ENCODE assay signal across 21 mouse cellular contexts in the genomic region with DNA sequence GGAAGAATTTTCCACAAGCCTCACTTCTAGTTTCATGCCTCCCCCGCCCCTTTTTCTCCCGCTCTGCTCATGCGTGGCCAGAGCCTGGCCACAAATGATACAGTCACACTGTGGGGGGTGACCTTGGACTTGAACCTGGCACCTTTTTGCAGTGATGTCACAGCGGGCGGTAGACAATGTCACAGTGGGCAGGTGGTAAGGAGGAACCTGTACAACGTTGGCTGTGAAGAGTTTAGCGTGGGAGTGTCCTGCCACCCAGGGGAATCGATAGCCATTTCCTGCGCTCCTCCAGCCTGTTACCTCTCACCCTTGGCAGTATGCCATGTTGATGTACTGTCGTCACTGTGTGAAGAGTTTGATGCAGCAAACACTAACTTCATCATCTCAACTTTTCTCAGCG.
DNase-seq lines count a peak whose midpoint lies in the region; ATAC-seq and TF ChIP-seq lines count a peak whose summit lies in the region.
"Had no signal": no experiment of that assay in that cellular context is flagged by ENCODE, and none has a peak within 500 bp of the region (broad histone marks: within the 10 kb centered on the region; RNA-seq: fewer than 3 reads in every experiment).

No protein-coding gene starts in this region.

- ATAC-seq in kidney, embryonic 14.5 days (ENCODE audit: low FRiP score, low TSS enrichment), result no peak; the same call in 1 of the 2 replicates
- peak; percentile 83 for ATAC-seq in liver, postnatal 0 days
- no peak for ATAC-seq in liver, embryonic 12.5 days
- ATAC-seq: forebrain, embryonic 16.5 days; intestine, postnatal 0 days had no signal

- TF ChIP-seq CTCF in kidney, adult 2 months (conservative IDR thresholded peaks at IDR 0.05; ENCODE audit: insufficient read depth, insufficient read length, low read depth, low read length), result no peak; the same call in 1 of the 2 replicates
- peak; percentile 23 for TF ChIP-seq CTCF in liver, postnatal 0 days (IDR thresholded peaks at IDR 0.05; ENCODE audit: low read depth)
- TF ChIP-seq CTCF in CH12.LX (conservative IDR thresholded peaks at IDR 0.05 in 1 of 2, IDR thresholded peaks at IDR 0.05 in 1 of 2; ENCODE audit: low read depth in 2 of 2, low read length in 2 of 2), result no peak
- TF ChIP-seq CTCF in layer of hippocampus, adult 2 months (conservative IDR thresholded peaks at IDR 0.05), result no peak

- dilution Hi-C loops in CH12.LX (cut with MboI; ENCODE audit: extremely low pct_ligation_motif_present, extremely low pct_unique_long_range_greater_than_20kb, low sequenced_read_pairs), result no loop called here

- TF ChIP-seq EP300 in liver, postnatal 0 days (IDR thresholded peaks at IDR 0.05; ENCODE audit: low read depth), result no peak
- TF ChIP-seq EP300 in CH12.LX (IDR thresholded peaks at IDR 0.05; ENCODE audit: low read length), result no peak

- 43% methylated on average over 11 of the region's 11 CpGs for WGBS in kidney, adult 2 months
- 53% methylated on average over 11 of the region's 11 CpGs for WGBS in kidney, embryonic 14.5 days
- WGBS in liver, postnatal 0 days (ENCODE audit: insufficient replicate concordance), result 78% methylated on average over 11 of the region's 11 CpGs
- WGBS in liver, embryonic 12.5 days (ENCODE audit: insufficient replicate concordance), result 70% methylated on average over 11 of the region's 11 CpGs

- H3K27ac ChIP-seq in kidney, adult 2 months (ENCODE audit: insufficient read depth, low read depth, low read length), result no peak overlapping the region
- no peak overlapping the region for H3K27ac ChIP-seq in kidney, embryonic 14.5 days (ENCODE audit: low read depth, low read length)
- H3K27ac ChIP-seq in liver, postnatal 0 days (ENCODE audit: low read depth), result no peak overlapping the region
- no peak overlapping the region for H3K27ac ChIP-seq in liver, embryonic 12.5 days
- H3K27ac ChIP-seq in CH12.LX (ENCODE audit: insufficient read depth, low read depth), result no peak overlapping the region
- no peak overlapping the region for H3K27ac ChIP-seq in layer of hippocampus, adult 2 months
- H3K27ac ChIP-seq: embryonic facial prominence, embryonic 10.5 days; limb, embryonic 12.5 days; liver, embryonic 14.5 days; macrophage had no signal

- TF ChIP-seq RAD21 in CH12.LX (IDR thresholded peaks at IDR 0.05; ENCODE audit: low read depth, low read length), result no peak; the same call in 1 of the 2 replicates

- no peaks in the 10 kb centered on the region for H3K4me1 ChIP-seq in kidney, adult 2 months (ENCODE audit: control insufficient read depth, insufficient read depth, low read length)
- H3K4me1 ChIP-seq in kidney, embryonic 14.5 days (ENCODE audit: control insufficient read depth, insufficient read depth, low read length), result peaks cover 5% of the 10 kb centered on the region; the same call in 1 of the 2 replicates
- H3K4me1 ChIP-seq in liver, postnatal 0 days (ENCODE audit: insufficient read depth), result no peaks in the 10 kb centered on the region
- no peaks in the 10 kb centered on the region for H3K4me1 ChIP-seq in liver, embryonic 12.5 days
- peaks cover 7 to 41% of the 10 kb centered on the region in 2 experiments for H3K4me1 ChIP-seq in CH12.LX (ENCODE audit: control insufficient read depth in 1 of 2, insufficient read depth in 2 of 2)
- H3K4me1 ChIP-seq: heart, embryonic 12.5 days had no signal

- H3K27me3 ChIP-seq in kidney, adult 2 months (replicated peaks; ENCODE audit: control insufficient read depth, insufficient read depth, low read length), result no peaks in the 10 kb centered on the region
- H3K27me3 ChIP-seq in kidney, embryonic 14.5 days (ENCODE audit: control insufficient read depth, insufficient read depth, low read length), result no peaks in the 10 kb centered on the region
- H3K27me3 ChIP-seq in liver, postnatal 0 days (ENCODE audit: insufficient read depth, low read length), result no peaks in the 10 kb centered on the region
- no peaks in the 10 kb centered on the region for H3K27me3 ChIP-seq in liver, embryonic 12.5 days (replicated peaks)
- no peaks in the 10 kb centered on the region for H3K27me3 ChIP-seq in CH12.LX (replicated peaks)
- H3K27me3 ChIP-seq: heart, embryonic 12.5 days; limb, embryonic 12.5 days had no signal

- in situ Hi-C loops in CH12.LX (cut with MboI; ENCODE audit: low pct_ligation_motif_present, low pct_unique_long_range_greater_than_20kb, low sequenced_read_pairs), result no loop called here

- H3K9me3 ChIP-seq in kidney, embryonic 14.5 days (ENCODE audit: control insufficient read depth, low read length), result no peaks in the 10 kb centered on the region
- H3K9me3 ChIP-seq in liver, postnatal 0 days (ENCODE audit: low read length), result no peaks in the 10 kb centered on the region
- H3K9me3 ChIP-seq in liver, embryonic 12.5 days (replicated peaks), result no peaks in the 10 kb centered on the region
- H3K9me3 ChIP-seq in CH12.LX (replicated peaks; ENCODE audit: low read length), result no peaks in the 10 kb centered on the region
- H3K9me3 ChIP-seq: embryonic facial prominence, embryonic 10.5 days; heart, embryonic 12.5 days; limb, embryonic 12.5 days had no signal

- no peak overlapping the region for H3K9ac ChIP-seq in kidney, embryonic 14.5 days (ENCODE audit: low read depth, low read length)
- H3K9ac ChIP-seq in liver, postnatal 0 days (replicated peaks), result no peak overlapping the region
- H3K9ac ChIP-seq in liver, embryonic 12.5 days, result no peak overlapping the region
- H3K9ac ChIP-seq in CH12.LX (ENCODE audit: insufficient read depth, low read depth), result no peak overlapping the region
- H3K9ac ChIP-seq: heart, embryonic 12.5 days; limb, embryonic 12.5 days; liver, embryonic 14.5 days had no signal

- no peak for TF ChIP-seq POLR2A in kidney, adult 2 months (IDR thresholded peaks at IDR 0.05; ENCODE audit: low read depth, low read length)
- TF ChIP-seq POLR2A in CH12.LX (IDR thresholded peaks at IDR 0.05; ENCODE audit: low read depth, low read length), result no peak

- no peaks in the 10 kb centered on the region for H3K36me3 ChIP-seq in kidney, adult 2 months (ENCODE audit: control insufficient read depth, insufficient read depth, low read length)
- no peaks in the 10 kb centered on the region for H3K36me3 ChIP-seq in kidney, embryonic 14.5 days (ENCODE audit: control insufficient read depth, insufficient read depth, low read length)
- H3K36me3 ChIP-seq in liver, postnatal 0 days (replicated peaks; ENCODE audit: insufficient read depth, low read length), result no peaks in the 10 kb centered on the region
- H3K36me3 ChIP-seq in liver, embryonic 12.5 days, result no peaks in the 10 kb centered on the region
- H3K36me3 ChIP-seq in CH12.LX (replicated peaks in 1 of 2; ENCODE audit: control insufficient read depth in 1 of 2, insufficient read depth in 1 of 2, low read length in 1 of 2), result no peaks in the 10 kb centered on the region
- H3K36me3 ChIP-seq: embryonic facial prominence, embryonic 10.5 days; heart, embryonic 12.5 days; limb, embryonic 12.5 days had no signal

- no peaks in the 10 kb centered on the region for H3K79me2 ChIP-seq in CH12.LX (replicated peaks; ENCODE audit: control insufficient read depth, extremely low read depth, insufficient read depth, poor library complexity, severe bottlenecking)

- H3K4me2 ChIP-seq in kidney, embryonic 14.5 days (replicated peaks; ENCODE audit: low read depth, low read length), result no peak overlapping the region
- H3K4me2 ChIP-seq in liver, postnatal 0 days (ENCODE audit: low read depth, low read length), result no peak overlapping the region
- H3K4me2 ChIP-seq in liver, embryonic 12.5 days, result no peak overlapping the region
- H3K4me2 ChIP-seq in CH12.LX (ENCODE audit: insufficient read depth, low read depth, poor library complexity, severe bottlenecking), result 0 out of 2 replicates have a peak overlapping the region, but pooled peaks have one; percentile 14
- H3K4me2 ChIP-seq: heart, embryonic 12.5 days; limb, embryonic 12.5 days; midbrain, embryonic 11.5 days had no signal

- H3K4me3 ChIP-seq in kidney, adult 2 months (ENCODE audit: insufficient read depth, low read depth, low read length), result no peak overlapping the region
- H3K4me3 ChIP-seq in kidney, embryonic 14.5 days (ENCODE audit: low read length), result no peak overlapping the region
- no peak overlapping the region for H3K4me3 ChIP-seq in liver, postnatal 0 days (ENCODE audit: low read depth, low read length)
- no peak overlapping the region for H3K4me3 ChIP-seq in liver, embryonic 12.5 days
- H3K4me3 ChIP-seq in CH12.LX (replicated peaks in 1 of 3; ENCODE audit: low read depth in 2 of 3, low read length in 2 of 3, poor library complexity in 1 of 3), result no peak overlapping the region
- H3K4me3 ChIP-seq in layer of hippocampus, adult 2 months, result no peak overlapping the region
- H3K4me3 ChIP-seq: embryonic facial prominence, embryonic 10.5 days; heart, embryonic 12.5 days; limb, embryonic 12.5 days had no signal

- peak; percentile 17 for DNase-seq in kidney, adult 2 months
- DNase-seq in liver, postnatal 0 days, result peak; percentile 45
- DNase-seq in CH12.LX (ENCODE audit: extremely low read depth) (peak; percentile 71), ZHBTc4 (ENCODE audit: low read depth, low spot score) (peak; percentile 15)
- no peak for DNase-seq in layer of hippocampus, adult 2 months (ENCODE audit: low spot score in 2 of 2)
- DNase-seq: adrenal gland, postnatal 14 days; cerebellum, adult 8-10 months; gastrocnemius, postnatal 14 days; heart, adult 11 months; heart, postnatal 10 days; layer of hippocampus, postnatal 36 days had no signal

TF ChIP-seq in CH12.LX, 34 proteins besides CTCF, POLR2A, EP300 and RAD21 (continues in another document):
- TF ChIP-seq MAX (IDR thresholded peaks at IDR 0.05; ENCODE audit: low read length) (no peak), USF2 (conservative IDR thresholded peaks at IDR 0.05; ENCODE audit: low read depth, low read length) (no peak), ETS1 (conservative IDR thresholded peaks at IDR 0.05; ENCODE audit: low read depth, low read length) (peak; percentile 46; the same call in 1 of the 2 replicates), ZC3H11A (IDR thresholded peaks at IDR 0.05; ENCODE audit: low read depth, low read length) (no peak), CHD1 (IDR thresholded peaks at IDR 0.05; ENCODE audit: low read depth, low read length) (no peak), UBTF (IDR thresholded peaks at IDR 0.05; ENCODE audit: low read depth, low read length) (no peak), JUN (IDR thresholded peaks at IDR 0.05; ENCODE audit: insufficient read depth, low read depth, low read length) (no peak), SIN3A (IDR thresholded peaks at IDR 0.05; ENCODE audit: low read length) (no peak), POLR2AphosphoS2 (IDR thresholded peaks at IDR 0.05; ENCODE audit: low read depth, low read length) (no peak), BHLHE40 (IDR thresholded peaks at IDR 0.05; ENCODE audit: low read depth, low read length) (0 out of 2 replicates have a peak, but pooled peaks have one; percentile 59), ZMIZ1 (IDR thresholded peaks at IDR 0.05; ENCODE audit: low read depth, low read length) (no peak), TCF12 (IDR thresholded peaks at IDR 0.05; ENCODE audit: low read depth, low read length) (no peak), E2F4 (IDR thresholded peaks at IDR 0.05; ENCODE audit: insufficient replicate concordance, low read depth, low read length) (no peak), MEF2A (IDR thresholded peaks at IDR 0.05; ENCODE audit: borderline replicate concordance, low read depth, low read length) (peak; percentile 14; the same call in 1 of the 2 replicates)

Comparison
In these comparisons a context has a peak if more than half of its experiments do, and no peak if none do; other contexts are left out.
1. DNase-seq: peak in kidney, adult 2 months (single experiment), liver, postnatal 0 days (single experiment), CH12.LX (single experiment) and ZHBTc4 (single experiment); none in layer of hippocampus, adult 2 months (0 of 2).